Mouse (Mus musculus): Measurements from ENCODE around the gene Rps9.

Gene Rps9

GRCm38 (mm10) chr7:3703879-3704441 lies at the start of gene Rps9:
Gene Rps9 (plus strand): TSS chr7:3703993.
- DNase-seq = peak; percentile 96

GRCm38 (mm10) chr7:3656966-3657365 lies 46.8 kb upstream of the Rps9 start:
- no peak for DNase-seq

- DNase-seq = no peak
Measured at GRCm38 (mm10) chr7:3658578-3658977, 45.2 kb upstream of the Rps9 start.

GRCm38 (mm10) chr7:3664524-3665214 lies 39.1 kb upstream of the Rps9 start:
- DNase-seq = no peak

GRCm38 (mm10) chr7:3665215-3666114 lies 38.3 kb upstream of the Rps9 start, which contains the start of gene Leng1:
Gene Leng1 (minus strand): TSS chr7:3665840.
- DNase-seq = peak; percentile 95

DNA sequence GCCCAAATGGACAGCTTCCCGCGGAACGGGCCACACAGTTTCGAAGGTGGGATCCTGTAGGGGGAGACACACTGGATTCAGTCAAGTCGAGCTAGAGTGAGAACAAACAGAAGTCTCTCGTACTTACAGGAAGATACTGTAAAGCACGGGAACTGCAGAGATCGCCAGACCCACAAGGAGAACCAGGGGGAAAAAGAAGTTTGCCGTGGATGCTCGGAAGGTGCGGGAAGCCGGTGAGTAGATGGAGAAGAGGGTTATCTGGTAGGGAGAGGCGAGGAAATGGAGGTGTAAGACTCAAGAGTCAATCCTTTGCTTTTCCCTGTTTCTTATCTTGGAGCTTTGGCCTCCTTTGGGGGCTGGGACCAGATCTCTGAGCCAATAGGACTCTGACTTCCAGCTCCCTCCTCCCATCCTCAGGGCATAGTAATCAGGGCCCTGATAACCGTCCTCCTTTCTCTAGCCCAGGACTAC lies 36.8 kb upstream of the Rps9 start:
- no peak for DNase-seq

GRCm38 (mm10) chr7:3674507-3675227 lies 29.1 kb upstream of the Rps9 start:
- DNase-seq = peak; percentile 78

GRCm38 (mm10) chr7:3675228-3675548 lies 28.6 kb upstream of the Rps9 start:
- DNase-seq = no peak

DNA sequence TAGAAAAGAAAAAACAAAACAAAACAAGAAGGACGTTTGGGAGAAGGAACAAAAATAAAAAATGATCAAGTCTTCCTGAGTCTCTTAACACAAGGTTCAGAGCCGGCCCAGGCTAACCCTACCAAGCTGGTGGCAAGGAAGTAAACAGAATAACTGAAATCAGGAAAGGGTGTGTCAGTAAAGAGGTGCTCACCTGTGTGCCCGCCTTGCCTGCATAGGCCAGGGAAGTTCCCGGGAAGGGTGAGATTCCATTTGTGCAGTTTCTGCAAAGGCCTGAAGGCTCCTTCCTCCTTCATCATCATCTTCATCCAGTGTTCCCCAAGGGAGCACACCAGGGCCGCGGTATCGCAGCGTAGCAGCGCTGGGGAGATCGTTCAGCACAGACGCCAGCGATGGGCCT lies 27.4 kb upstream of the Rps9 start:
- DNase-seq = no peak

GRCm38 (mm10) chr7:3677342-3677741 lies 26.5 kb upstream of the Rps9 start, which contains the start of gene Tmc4:
Gene Tmc4 (minus strand): TSS chr7:3677553.
- DNase-seq = no peak

GRCm38 (mm10) chr7:3683908-3684550 lies 19.8 kb upstream of the Rps9 start:
- DNase-seq = no peak

DNA sequence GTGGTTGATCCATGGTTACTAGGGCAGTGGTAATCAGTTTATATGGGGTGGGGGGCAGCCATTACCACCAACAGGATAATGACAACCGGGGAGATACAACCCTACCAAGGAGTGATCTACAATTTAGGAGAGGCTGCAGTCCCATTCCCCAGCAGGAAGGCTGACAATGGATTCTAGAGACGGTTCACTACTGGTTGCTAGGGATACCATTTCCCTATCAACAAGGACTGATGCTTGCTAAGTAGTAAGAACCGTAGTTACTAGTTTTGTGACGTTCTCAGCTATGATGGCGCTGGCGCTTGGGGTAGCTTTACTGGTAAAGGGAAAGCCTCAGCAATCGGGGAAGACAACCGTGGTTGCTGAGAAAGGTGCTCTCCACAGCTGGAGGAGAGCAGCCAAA lies 19.1 kb upstream of the Rps9 start:
- DNase-seq = no peak

DNA sequence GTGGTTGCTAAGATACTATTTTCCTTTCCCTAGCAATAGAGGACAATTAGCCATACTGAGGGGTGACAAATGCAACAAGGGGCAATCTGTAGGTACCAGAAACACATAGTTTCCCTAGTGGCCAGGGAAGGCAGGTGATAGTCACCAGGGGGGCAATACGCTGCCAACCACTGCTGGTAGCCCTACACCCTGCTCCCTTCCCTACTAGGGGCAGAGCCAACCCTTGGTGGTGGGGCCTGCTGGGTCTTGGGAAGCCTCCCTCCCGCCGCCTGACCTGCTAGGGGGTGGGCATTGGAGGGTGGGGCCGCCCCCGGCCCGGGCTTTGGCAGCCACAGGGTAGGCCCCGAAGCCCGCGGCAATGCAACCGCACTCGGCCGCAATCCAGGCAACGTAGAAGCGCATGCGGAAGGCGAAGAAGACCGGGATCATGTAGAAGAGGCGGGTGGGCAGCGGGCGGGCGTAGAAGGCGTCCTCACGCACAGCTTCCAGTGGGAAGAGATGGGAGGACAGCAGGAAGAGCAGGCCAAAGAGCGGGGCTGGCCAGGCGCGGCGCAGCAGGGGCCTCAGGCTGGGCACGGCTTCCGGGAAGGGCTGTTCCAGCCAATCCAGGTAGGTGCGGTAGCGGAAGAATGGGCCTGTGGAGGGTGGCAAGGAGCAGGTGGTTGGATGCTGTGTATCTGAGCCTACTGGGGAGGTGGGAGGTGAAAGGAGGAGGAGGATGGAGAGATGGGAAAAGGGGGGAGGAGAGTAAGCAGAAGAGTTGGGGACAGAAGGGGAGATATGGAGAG lies 18.2 kb upstream of the Rps9 start:
- DNase-seq = peak; percentile 66

- DNase-seq = no peak
Measured at GRCm38 (mm10) chr7:3691919-3692318, 11.9 kb upstream of the Rps9 start.

GRCm38 (mm10) chr7:3692382-3692986 lies 11.3 kb upstream of the Rps9 start, which contains the start of gene Tsen34:
Gene Tsen34 (plus strand): TSS chr7:3692863.
- no peak for DNase-seq

GRCm38 (mm10) chr7:3692987-3693808 lies 10.6 kb upstream of the Rps9 start, which contains the start of gene Mboat7:
Gene Mboat7 (minus strand): TSS chr7:3693523.
- peak; percentile 94 for DNase-seq

GRCm38 (mm10) chr7:3693809-3694075 lies 10.1 kb upstream of the Rps9 start:
- DNase-seq = no peak

GRCm38 (mm10) chr7:3694076-3694948 lies 9.5 kb upstream of the Rps9 start:
- DNase-seq = peak; percentile 61

DNA sequence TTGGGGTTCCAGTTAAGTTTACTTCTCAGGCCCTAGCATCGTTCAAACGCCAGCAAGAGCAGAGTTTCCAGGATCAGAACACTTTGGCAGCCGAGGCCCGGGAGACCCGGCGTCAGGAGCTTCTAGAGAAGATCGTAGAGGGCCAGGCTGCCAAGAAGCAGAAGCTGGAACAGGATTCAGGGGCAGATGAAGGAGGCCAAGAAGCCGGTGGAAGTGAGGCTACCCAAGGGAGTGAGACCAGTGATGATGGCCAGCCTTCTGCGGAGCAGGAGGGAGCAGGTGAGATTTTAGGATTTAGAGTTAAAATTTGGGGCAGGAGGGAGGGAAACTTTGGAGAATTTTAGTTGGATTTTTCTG lies 8.9 kb upstream of the Rps9 start:
- peak; percentile 43 for DNase-seq
